22 mouse cellular contexts compared by ENCODE assay signal in the genomic region with DNA sequence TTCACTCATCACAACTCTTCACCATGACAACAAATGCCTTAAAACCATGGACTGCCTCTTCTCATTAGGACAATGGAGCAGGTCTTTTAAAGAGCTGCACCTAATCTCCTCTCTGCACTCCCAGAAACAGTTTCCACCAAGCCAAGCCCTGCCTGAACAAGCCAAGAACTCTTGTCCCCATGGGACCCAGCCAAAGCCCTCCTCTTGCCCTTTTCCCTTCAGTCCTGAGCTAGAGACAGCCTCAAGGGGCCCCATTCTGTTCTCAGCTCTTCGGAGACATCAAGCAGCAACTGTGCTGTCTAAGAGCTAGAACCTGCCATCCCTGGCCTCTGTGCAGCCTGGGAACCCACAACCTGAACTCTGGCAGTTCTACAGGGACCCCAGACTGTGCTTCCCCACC.
DNase-seq lines count a peak whose midpoint lies in the region; ATAC-seq lines count a peak whose summit lies in the region.
"Had no signal": no experiment of that assay in that cellular context is flagged by ENCODE, and none has a peak within 500 bp of the region (broad histone marks: within the 10 kb centered on the region; RNA-seq: fewer than 3 reads in every experiment).

No protein-coding gene starts in this region.

- no peak overlapping the region for H3K9ac ChIP-seq in limb, embryonic 13.5 days
- H3K9ac ChIP-seq in forebrain, embryonic 11.5 days (ENCODE audit: low read length), result no peak overlapping the region
- H3K9ac ChIP-seq: forebrain, embryonic 12.5 days; liver, postnatal 0 days had no signal

- no peaks in the 10 kb centered on the region for H3K27me3 ChIP-seq in limb, embryonic 13.5 days
- H3K27me3 ChIP-seq in limb, embryonic 10.5 days (ENCODE audit: low read depth, poor library complexity, severe bottlenecking), result no peaks in the 10 kb centered on the region
- H3K27me3 ChIP-seq in forebrain, embryonic 11.5 days (ENCODE audit: control insufficient read depth, insufficient read depth, low read length), result no peaks in the 10 kb centered on the region
- H3K27me3 ChIP-seq: forebrain, embryonic 12.5 days; megakaryocyte, embryonic 14.5 days had no signal

- peaks cover 5% of the 10 kb centered on the region; the same call in 1 of the 2 replicates for H3K4me1 ChIP-seq in limb, embryonic 13.5 days
- no peaks in the 10 kb centered on the region for H3K4me1 ChIP-seq in limb, embryonic 10.5 days
- H3K4me1 ChIP-seq in forebrain, embryonic 11.5 days (replicated peaks; ENCODE audit: control insufficient read depth, insufficient read depth, low read length), result no peaks in the 10 kb centered on the region
- H3K4me1 ChIP-seq: forebrain, embryonic 12.5 days; hindbrain, embryonic 10.5 days; megakaryocyte, embryonic 14.5 days had no signal

- H3K4me3 ChIP-seq in limb, embryonic 13.5 days, result no peak overlapping the region
- no peak overlapping the region for H3K4me3 ChIP-seq in limb, embryonic 10.5 days
- H3K4me3 ChIP-seq in forebrain, embryonic 11.5 days (ENCODE audit: low read depth, low read length), result no peak overlapping the region
- H3K4me3 ChIP-seq: forebrain, embryonic 12.5 days; heart, adult 2 months; hindbrain, embryonic 10.5 days; layer of hippocampus, adult 2 months; megakaryocyte, embryonic 14.5 days; myocyte had no signal

- peak; percentile 16 for DNase-seq in adrenal gland, adult 2 months
- DNase-seq in adrenal gland, postnatal 4 days (ENCODE audit: low spot score in 2 of 2), result no peak
- no peak for DNase-seq in limb, embryonic 10.5 days (ENCODE audit: low spot score)
- DNase-seq in heart, adult 9 months (ENCODE audit: low spot score in 2 of 2), result peak; percentile 3 to 9
- no peak for DNase-seq in cerebellum, postnatal 10 days
- no peak for DNase-seq in urinary bladder, postnatal 14 days (ENCODE audit: low spot score)
- no peak for DNase-seq in forebrain, embryonic 11.5 days (ENCODE audit: low spot score)
- DNase-seq: cerebellum, postnatal 14 days; embryo, embryonic 11 days; liver, postnatal 0 days; midbrain, embryonic 14.5 days; right cerebral cortex, postnatal 14 days had no signal

- ATAC-seq in limb, embryonic 13.5 days (ENCODE audit: low FRiP score, low read depth), result peak; percentile 36; the same call in 1 of the 2 replicates
- ATAC-seq in forebrain, embryonic 11.5 days (replicated peaks; ENCODE audit: low FRiP score), result no peak
- ATAC-seq: hindbrain, postnatal 0 days; intestine, postnatal 0 days; liver, postnatal 0 days had no signal

- no peaks in the 10 kb centered on the region for H3K36me3 ChIP-seq in limb, embryonic 13.5 days
- no peaks in the 10 kb centered on the region for H3K36me3 ChIP-seq in limb, embryonic 10.5 days
- H3K36me3 ChIP-seq in forebrain, embryonic 11.5 days (ENCODE audit: control insufficient read depth, insufficient read depth, low read length), result no peaks in the 10 kb centered on the region
- H3K36me3 ChIP-seq: forebrain, embryonic 12.5 days; hindbrain, embryonic 10.5 days had no signal

- H3K4me2 ChIP-seq in limb, embryonic 13.5 days (replicated peaks), result no peak overlapping the region
- no peak overlapping the region for H3K4me2 ChIP-seq in forebrain, embryonic 11.5 days (ENCODE audit: low read depth, low read length, severe bottlenecking)
- H3K4me2 ChIP-seq: forebrain, embryonic 12.5 days had no signal

- H3K9me3 ChIP-seq in limb, embryonic 13.5 days, result no peaks in the 10 kb centered on the region
- H3K9me3 ChIP-seq in limb, embryonic 10.5 days (replicated peaks), result no peaks in the 10 kb centered on the region
- no peaks in the 10 kb centered on the region for H3K9me3 ChIP-seq in forebrain, embryonic 11.5 days (ENCODE audit: control insufficient read depth, low read length)
- H3K9me3 ChIP-seq: forebrain, embryonic 12.5 days; hindbrain, embryonic 10.5 days had no signal

- H3K27ac ChIP-seq in limb, embryonic 13.5 days, result no peak overlapping the region
- no peak overlapping the region for H3K27ac ChIP-seq in limb, embryonic 10.5 days
- no peak overlapping the region for H3K27ac ChIP-seq in forebrain, embryonic 11.5 days (ENCODE audit: low read depth, low read length)
- H3K27ac ChIP-seq: forebrain, embryonic 12.5 days; heart, adult 2 months; hindbrain, embryonic 10.5 days; hindbrain, postnatal 0 days; kidney, postnatal 0 days; layer of hippocampus, adult 2 months had no signal

- WGBS in limb, embryonic 13.5 days, result 73% methylated on average over 1 of the region's 1 CpGs
- 87% methylated on average over 1 of the region's 1 CpGs for WGBS in limb, embryonic 10.5 days
- WGBS in forebrain, embryonic 11.5 days, result 90% methylated on average over 1 of the region's 1 CpGs

Comparison
In these comparisons a context has a peak if more than half of its experiments do, and no peak if none do; other contexts are left out.
1. DNase-seq: peak in adrenal gland, adult 2 months (single experiment) and heart, adult 9 months (2 of 2); none in adrenal gland, postnatal 4 days (0 of 2), limb, embryonic 10.5 days (single experiment), cerebellum, postnatal 10 days (0 of 2), urinary bladder, postnatal 14 days (single experiment) and forebrain, embryonic 11.5 days (single experiment).